Mouse (Mus musculus) heart, postnatal 0 days (tissue): ENCODE data around the gene Pak7. TPM values are rescaled to one million over a fixed set of nuclear protein-coding genes. Genes with fewer than 3 reads are reported as not detected.

ENCODE experiments used
- ATAC-seq: fragments of 200-750 bp; cut with Nextera tagmentation; 2 replicates; pipeline ENCODE4 v1.8.0; 2017; ENCODE audit warnings: low read depth, moderate number of reproducible peaks, moderate library complexity; ENCODE audit not compliant: insufficient read depth
- DNase-seq: peaks from one replicate; pipeline ENCODE4 v3.0.0-alpha.2; 2016; ENCODE audit warnings: low spot score
- H3K27ac ChIP-seq: fragments of 300-500 bp; sonication (generic); 2 replicates; pipeline ENCODE4 v1.5.1; 2014; ENCODE audit warnings: low read depth, mild to moderate bottlenecking
- H3K27me3 ChIP-seq: fragments of 300-500 bp; sonication (generic); 2 replicates; pipeline ENCODE4 v1.6.1; 2014; ENCODE audit warnings: low read length, mixed read lengths; ENCODE audit not compliant: control insufficient read depth, insufficient read depth
- H3K36me3 ChIP-seq: fragments of 300-500 bp; sonication (generic); replicated peaks from 2 replicates; pipeline ENCODE4 v1.6.1; 2014; ENCODE audit warnings: low read length, mixed read lengths; ENCODE audit not compliant: control insufficient read depth, insufficient read depth
- H3K4me1 ChIP-seq: fragments of 300-500 bp; sonication (generic); 2 replicates; pipeline ENCODE4 v1.6.1; 2014; ENCODE audit warnings: antibody characterized with exemption; ENCODE audit not compliant: control insufficient read depth, insufficient read depth
- H3K4me2 ChIP-seq: fragments of 300-500 bp; sonication (generic); 2 replicates; pipeline ENCODE4 v1.6.1; 2014; ENCODE audit warnings: low read depth, mild to moderate bottlenecking, low read length, moderate library complexity
- H3K4me3 ChIP-seq: fragments of 300-500 bp; sonication (generic); 2 replicates; pipeline ENCODE4 v1.5.1; 2014; ENCODE audit warnings: low read depth, low read length
- H3K9ac ChIP-seq: fragments of 300-500 bp; sonication (generic); replicated peaks from 2 replicates; pipeline ENCODE4 v1.6.1; 2014; ENCODE audit warnings: low read depth, low read length, mixed read lengths
- H3K9me3 ChIP-seq: fragments of 300-500 bp; sonication (generic); replicated peaks from 2 replicates; pipeline ENCODE4 v1.6.1; 2016; ENCODE audit warnings: low read length; ENCODE audit not compliant: control insufficient read depth
- CTCF ChIP-seq: IDR thresholded peaks from 2 replicates; pipeline ENCODE4 v1.5.1; 2016; ENCODE audit warnings: antibody characterized with exemption, control low read depth, low read depth
- EP300 ChIP-seq: IDR thresholded peaks from 2 replicates; pipeline ENCODE4 v1.6.1; 2016; ENCODE audit warnings: antibody characterized with exemption, low read depth
- WGBS: fragments of 180-500 bp; shearing (Covaris S2); extraction: QIAGEN DNeasy Blood & Tissue Kit; methylation state at CpG from one replicate; pipeline ENCODE4 v1.1.7; 2014; 5-methylcytosine and 5-hydroxymethylcytosine counted together
- polyA plus RNA-seq: library from polyadenylated mRNA; unstranded; fragments of >200 nt; fragmentation: Nextera tagmentation; extraction: Ambion mirVana; gene quantifications from 2 replicates; pipeline ENCODE4 v1.2.1, GENCODE M21; 2015
- total RNA-seq: library from RNA; depleted of rRNA; stranded (reverse); fragments of >200 nt; gene quantifications from 2 replicates; pipeline ENCODE4 v1.2.3, GENCODE M21; 2014; ENCODE audit warnings: low replicate concordance

Gene Pak7
- total and polyA plus RNA-seq, 2 experiments from 2014 or later = 0.14 TPM; not detected in 1

DNA sequence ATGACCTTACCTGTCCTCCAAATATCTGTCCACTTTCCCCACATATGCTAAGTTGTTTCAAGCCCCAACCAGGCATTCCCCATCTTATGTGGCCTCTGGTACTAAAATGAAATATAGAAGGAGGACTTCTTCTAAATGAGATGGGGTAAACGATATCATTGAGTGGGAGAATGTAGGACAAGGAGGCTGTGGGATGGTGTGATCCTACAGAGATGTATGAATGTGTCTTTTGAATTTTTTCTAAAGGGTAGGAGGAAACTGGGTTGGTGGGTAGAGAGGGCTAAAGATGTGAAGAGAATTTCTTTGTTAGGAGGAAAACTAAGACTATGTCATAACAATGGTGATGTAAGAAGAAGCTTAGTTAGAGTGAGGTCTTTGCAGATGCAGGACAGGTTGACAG is 57.8 kb downstream of the Pak7 start:
- DNase-seq (no peak), ATAC-seq (no peak)
- no peak overlapping the region for H3K9ac ChIP-seq
- H3K27me3 ChIP-seq = no peaks in the 10 kb centered on the region
- TF ChIP-seq EP300 (no peak), CTCF (no peak)
- H3K36me3 ChIP-seq = no peaks in the 10 kb centered on the region
- H3K4me2 ChIP-seq = no peak overlapping the region
- H3K9me3 ChIP-seq = no peaks in the 10 kb centered on the region
- H3K4me3 ChIP-seq = no peak overlapping the region
- WGBS = 67% methylated on average over 1 of the region's 1 CpGs
- H3K27ac ChIP-seq = no peak overlapping the region
- H3K4me1 ChIP-seq = no peaks in the 10 kb centered on the region

DNA sequence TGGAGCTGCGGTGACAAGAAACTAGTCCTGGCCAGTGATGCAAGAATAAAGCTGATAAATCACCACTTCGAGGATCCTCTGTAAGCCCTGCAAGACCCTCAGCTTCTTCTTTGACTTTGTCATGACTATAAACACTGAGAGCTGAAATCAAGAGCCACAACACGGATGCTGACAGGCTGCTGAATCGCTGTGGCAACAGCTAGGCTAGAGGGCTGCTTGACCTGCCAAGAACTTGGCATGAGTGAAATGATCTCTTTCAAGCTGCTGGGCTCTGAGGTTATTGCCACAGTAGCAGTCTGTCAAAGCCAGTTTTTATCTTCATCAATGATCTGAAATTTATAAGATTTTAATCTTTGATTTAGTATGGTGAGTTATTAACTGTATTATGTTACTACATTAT is 62.1 kb downstream of the Pak7 start:
- no peaks in the 10 kb centered on the region for H3K9me3 ChIP-seq
- H3K36me3 ChIP-seq = no peaks in the 10 kb centered on the region
- whole genome bisulfite sequencing = 66% methylated on average over 4 of the region's 4 CpGs
- no peak overlapping the region for H3K4me2 ChIP-seq
- no peak overlapping the region for H3K4me3 ChIP-seq
- H3K9ac ChIP-seq = no peak overlapping the region
- TF ChIP-seq EP300 = no peak
- TF ChIP-seq CTCF = no peak
- H3K27me3 ChIP-seq = no peaks in the 10 kb centered on the region
- ATAC-seq (no peak), DNase-seq (no peak)
- no peaks in the 10 kb centered on the region for H3K4me1 ChIP-seq
- H3K27ac ChIP-seq = no peak overlapping the region

GRCm38 (mm10) chr2:136309313-136309712 is 78.5 kb downstream of the Pak7 start:
- no peak overlapping the region for H3K4me3 ChIP-seq

GRCm38 (mm10) chr2:136308743-136309142 is 79.0 kb downstream of the Pak7 start:
- Histone ChIP-seq H3K27me3 (no peaks in the 10 kb centered on the region), H3K9ac (no peak overlapping the region), H3K4me1 (no peaks in the 10 kb centered on the region), H3K9me3 (no peaks in the 10 kb centered on the region), H3K4me2 (no peak overlapping the region), H3K4me3 (no peak overlapping the region), H3K36me3 (no peaks in the 10 kb centered on the region), H3K27ac (no peak overlapping the region)
- DNase-seq (no peak), ATAC-seq (no peak)
- WGBS = 80% methylated on average over 4 of the region's 4 CpGs
- TF ChIP-seq EP300 (no peak), CTCF (no peak)

More at GRCm38 (mm10) chr2:136309313-136309712, 78.5 kb downstream of the Pak7 start:
- no peak overlapping the region for H3K4me2 ChIP-seq
- no peaks in the 10 kb centered on the region for H3K9me3 ChIP-seq
- DNase-seq (no peak), ATAC-seq (no peak)
- H3K9ac ChIP-seq = no peak overlapping the region
- no peaks in the 10 kb centered on the region for H3K27me3 ChIP-seq
- 71% methylated on average over 3 of the region's 3 CpGs for WGBS
- TF ChIP-seq EP300 (no peak), CTCF (no peak)
- no peaks in the 10 kb centered on the region for H3K36me3 ChIP-seq
- no peak overlapping the region for H3K27ac ChIP-seq
- H3K4me1 ChIP-seq = no peaks in the 10 kb centered on the region

DNA sequence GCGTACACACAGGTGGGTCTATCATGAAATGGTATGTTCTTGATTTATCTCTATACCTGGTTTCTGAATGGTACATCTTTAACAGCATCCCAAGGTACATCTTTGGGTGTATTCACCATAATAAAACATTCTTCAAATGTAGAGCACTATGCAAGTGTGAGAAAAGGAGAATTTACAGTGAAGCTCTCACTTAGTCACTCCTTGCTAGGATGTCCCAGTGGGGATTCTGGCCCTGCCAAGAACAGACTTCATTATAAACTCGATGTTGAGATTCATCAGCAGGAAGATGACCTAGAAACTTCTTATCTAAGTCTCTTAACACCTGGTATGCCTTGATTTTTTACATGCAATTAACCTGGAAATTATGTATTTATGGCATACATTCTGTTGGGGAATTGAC is 85.6 kb downstream of the Pak7 start:
- 59% methylated on average over 2 of the region's 2 CpGs for WGBS
- Histone ChIP-seq H3K9me3 (no peaks in the 10 kb centered on the region), H3K9ac (no peak overlapping the region), H3K4me3 (no peak overlapping the region), H3K27me3 (no peaks in the 10 kb centered on the region), H3K4me2 (no peak overlapping the region), H3K36me3 (no peaks in the 10 kb centered on the region), H3K27ac (no peak overlapping the region), H3K4me1 (no peaks in the 10 kb centered on the region)
- DNase-seq = no peak
- no peak for ATAC-seq
- TF ChIP-seq EP300 (no peak), CTCF (no peak)

DNA sequence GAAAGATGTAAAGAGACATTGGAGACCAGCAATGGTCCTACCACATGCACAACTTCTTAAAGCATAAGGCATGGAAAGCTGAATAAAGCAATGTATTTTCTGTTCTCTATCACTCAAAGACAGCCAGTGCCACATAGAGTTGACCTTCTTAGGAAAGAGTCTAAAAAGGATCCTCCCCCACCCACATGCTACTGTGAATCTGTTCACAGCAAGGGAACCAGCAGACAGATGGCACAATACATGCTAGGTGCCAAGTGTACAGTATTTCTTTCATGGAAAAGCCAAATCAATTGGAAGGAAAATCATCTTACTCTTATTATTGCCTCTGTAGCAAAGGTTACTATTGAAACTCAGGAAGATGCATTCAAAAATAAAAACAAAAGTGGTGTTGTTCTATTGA is 86.4 kb downstream of the Pak7 start:
- Histone ChIP-seq H3K4me2 (no peak overlapping the region), H3K27me3 (no peaks in the 10 kb centered on the region), H3K9me3 (no peaks in the 10 kb centered on the region), H3K36me3 (no peaks in the 10 kb centered on the region), H3K4me3 (no peak overlapping the region), H3K4me1 (no peaks in the 10 kb centered on the region), H3K27ac (no peak overlapping the region), H3K9ac (no peak overlapping the region)
- DNase-seq = no peak
- TF ChIP-seq EP300 = no peak
- no peak for TF ChIP-seq CTCF
- no peak for ATAC-seq
